Mouse (Mus musculus) heart, adult 18-20 months (tissue): ENCODE measurements around the gene Cnr2. TPM values are rescaled to one million over a fixed set of nuclear protein-coding genes. Genes with fewer than 3 reads are reported as not detected.
A peak's percentile ranks its signal among the peaks of the same experiment; 100 is the strongest.
"Not testable (repeated sequence)": the region's sequence is repeated elsewhere in the genome, so short reads cannot be mapped to it uniquely, and the experiment has no call there.

Experiments
- DNase-seq, 2 experiments: peaks; one replicate each; pipeline ENCODE4 v3.0.0; 2021 to 2022; ENCODE audit warnings: mixed read lengths in 1 of 2
- total RNA-seq, 2 experiments: library from RNA; stranded (reverse); gene quantifications; 2 replicates each; pipeline ENCODE4 v1.2.3; 2021

The Cnr2 gene
- total RNA-seq, 2 experiments from 2014 or later = 0.52 to 1.7 TPM

DNA sequence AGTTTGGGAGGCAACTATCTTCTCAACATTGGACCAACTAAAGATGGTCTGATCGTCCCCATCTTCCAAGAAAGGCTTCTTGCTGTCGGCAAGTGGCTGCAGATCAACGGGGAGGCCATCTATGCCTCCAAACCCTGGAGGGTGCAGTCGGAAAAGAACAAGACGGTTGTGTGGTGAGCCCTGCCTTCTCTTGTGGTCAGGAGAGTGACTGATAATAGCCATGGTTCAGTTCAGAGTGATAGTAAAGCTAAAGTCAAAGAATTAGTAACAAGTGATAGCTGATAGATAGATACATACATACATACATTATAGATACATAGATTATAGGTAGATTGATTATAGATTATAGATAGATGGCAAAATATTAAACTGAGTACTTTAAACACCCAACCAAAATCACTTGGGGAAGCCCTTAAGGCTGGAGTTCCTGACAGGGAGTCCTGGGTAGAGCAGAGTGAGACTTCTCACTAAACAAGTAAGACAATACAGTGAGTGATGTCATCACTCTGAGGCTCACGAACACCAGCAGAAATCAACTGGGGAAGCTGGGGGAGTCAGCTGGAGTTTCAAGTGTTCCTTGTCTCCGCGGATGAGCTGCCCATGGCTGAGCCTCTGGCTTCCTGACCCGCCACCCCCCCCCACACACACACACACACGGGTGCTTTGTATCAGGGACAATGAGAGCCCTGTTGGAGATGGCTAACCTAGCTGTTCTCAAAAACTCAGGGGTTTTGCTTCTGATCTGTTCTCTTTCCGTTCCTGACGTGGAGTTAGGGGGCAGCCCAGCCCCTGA, 39.7 kb downstream of the Cnr2 start:
- DNase-seq = no peak

DNA sequence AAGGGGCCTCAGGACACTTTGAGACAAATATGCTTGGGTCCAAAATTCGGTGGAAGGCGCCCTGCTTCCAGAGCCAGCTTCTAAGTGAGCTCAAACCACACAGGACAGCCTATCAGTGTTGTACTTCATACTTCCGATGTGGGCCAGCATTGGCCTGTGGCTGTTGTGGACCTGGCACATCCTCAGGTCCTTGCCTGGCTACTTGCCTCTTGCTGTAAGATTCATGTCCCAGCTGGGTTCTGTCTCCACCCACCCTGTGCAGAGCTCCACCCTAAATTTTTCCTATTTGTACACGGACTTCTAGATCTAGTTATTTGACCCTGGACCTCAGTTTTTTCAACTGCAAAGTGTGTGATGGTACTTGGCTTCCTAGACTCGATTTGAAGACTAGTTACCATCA, 40.3 kb downstream of the Cnr2 start:
- peak; percentile 61 to 68 for DNase-seq

DNA sequence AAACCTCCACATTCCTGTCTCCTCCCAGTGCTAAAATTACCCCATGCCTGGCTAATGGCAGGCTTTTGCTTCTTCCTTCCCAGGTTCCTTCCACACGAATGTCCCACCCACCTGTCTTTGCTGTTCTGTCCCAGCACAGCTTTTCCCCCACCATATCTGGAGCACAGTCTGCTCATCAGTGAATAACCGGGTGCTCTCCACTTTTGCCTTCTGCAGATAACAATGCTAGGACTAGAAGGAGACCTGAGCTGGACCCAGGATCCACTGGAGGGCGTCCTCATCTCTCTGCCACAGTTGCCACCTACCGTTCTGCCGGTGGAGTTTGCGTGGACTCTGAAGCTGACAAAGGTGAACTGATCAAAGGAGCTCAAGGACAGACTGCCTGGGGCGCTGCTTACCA, 43.7 kb downstream of the Cnr2 start:
- DNase-seq = no peak

DNA sequence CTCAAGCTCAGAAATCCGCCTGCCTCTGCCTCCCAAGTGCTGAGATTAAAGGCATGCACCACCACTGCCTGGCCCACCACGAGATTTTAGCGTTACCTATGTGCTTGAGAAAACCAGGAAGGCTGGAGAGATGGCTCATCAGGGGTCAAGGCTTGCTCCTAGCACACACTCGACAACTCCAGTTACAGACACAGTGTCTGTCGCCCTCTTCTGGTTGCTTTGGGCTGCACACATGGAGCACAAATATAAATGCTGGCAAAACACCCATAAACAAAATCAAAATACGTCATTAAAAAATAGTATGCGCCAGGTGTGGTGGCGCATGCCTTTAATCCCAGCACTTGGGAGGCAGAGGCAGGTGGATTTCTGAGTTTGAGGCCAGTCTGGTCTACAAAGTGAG, 45.8 kb downstream of the Cnr2 start:
- not testable (repeated sequence) for DNase-seq

DNA sequence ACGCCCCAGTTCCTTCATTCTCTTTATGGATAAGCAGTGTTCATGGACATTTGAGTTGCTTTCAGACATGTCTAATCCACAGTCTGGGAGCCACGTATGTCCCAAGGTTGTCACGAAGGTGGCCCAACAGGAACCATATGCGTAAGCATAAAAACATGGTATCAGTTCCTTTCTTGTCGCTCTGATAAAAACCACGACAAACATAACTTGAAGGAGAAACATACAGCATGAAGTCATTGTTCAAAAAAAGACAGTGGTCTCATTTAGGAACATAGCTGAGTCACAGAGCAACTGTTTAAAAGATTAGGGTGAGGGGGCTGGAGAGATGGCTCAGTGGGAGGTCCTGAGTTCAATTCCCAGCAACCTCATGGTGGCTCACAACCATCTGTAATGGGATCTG, 47.0 kb downstream of the Cnr2 start:
- DNase-seq = no peak

DNA sequence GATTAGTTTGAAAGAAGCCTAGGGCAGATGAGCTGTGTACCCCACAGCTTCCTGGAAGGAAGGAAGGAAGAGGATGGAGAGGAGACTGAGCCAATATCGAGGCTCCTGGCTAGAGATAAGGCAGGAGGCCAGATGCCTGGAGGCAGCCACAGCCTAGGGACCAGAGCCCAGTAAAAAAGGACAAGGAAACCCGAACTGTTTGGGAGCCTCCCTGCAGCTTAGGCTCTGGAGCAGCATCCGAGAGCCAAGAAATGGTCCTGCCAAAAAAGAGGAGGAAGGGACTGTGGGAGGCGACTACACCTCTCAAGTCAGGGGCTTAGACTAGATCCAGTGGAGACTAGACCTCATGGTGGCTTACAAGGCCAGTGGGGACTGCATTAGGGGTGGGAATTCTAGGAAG, 48.2 kb downstream of the Cnr2 start:
- DNase-seq = peak; percentile 47 to 79

DNA sequence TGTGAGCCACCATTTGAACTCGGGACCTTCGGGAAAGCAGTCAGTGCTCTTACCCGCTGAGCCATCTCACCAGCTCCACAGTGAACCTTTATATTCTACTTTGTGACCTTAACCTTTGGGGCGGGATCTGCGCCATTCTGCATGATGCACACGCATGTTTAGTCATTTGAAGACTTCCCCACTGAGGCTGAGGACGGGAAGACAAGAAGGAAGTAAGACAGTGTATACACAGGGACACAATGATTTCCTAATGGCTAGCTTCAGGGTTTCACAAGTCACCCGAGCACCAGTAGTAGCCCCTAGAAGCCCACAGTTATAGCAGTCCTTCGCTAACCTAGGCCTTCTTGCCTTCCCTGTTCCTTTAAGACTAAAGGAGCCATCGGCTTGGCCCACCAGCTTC, 50.5 kb downstream of the Cnr2 start:
- DNase-seq = no peak

DNA sequence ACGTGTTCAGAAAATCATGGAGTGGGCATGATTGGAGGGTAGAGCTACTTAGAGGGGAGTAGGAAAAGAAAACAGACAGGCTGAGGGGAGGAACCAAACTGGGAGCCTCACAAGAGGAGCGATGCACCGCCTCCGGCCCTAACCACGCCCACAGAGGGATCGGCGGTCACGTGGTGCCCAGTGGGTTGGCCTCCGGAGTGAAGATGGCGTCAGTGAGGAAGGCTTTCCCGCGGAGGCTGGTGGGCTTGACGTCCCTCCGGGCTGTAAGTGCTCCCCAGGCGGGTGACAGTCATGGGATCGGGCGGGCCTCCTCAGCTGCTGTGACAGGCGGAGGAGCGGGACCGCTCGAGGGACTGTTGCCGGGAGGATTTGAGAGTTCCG, 51.1 kb downstream of the Cnr2 start, which contains the start of gene Hmgcl:
TSS of gene Hmgcl (plus strand) at position 171 of the 381 bp plus-strand sequence.
- peak; percentile 97 to 99 for DNase-seq

DNA sequence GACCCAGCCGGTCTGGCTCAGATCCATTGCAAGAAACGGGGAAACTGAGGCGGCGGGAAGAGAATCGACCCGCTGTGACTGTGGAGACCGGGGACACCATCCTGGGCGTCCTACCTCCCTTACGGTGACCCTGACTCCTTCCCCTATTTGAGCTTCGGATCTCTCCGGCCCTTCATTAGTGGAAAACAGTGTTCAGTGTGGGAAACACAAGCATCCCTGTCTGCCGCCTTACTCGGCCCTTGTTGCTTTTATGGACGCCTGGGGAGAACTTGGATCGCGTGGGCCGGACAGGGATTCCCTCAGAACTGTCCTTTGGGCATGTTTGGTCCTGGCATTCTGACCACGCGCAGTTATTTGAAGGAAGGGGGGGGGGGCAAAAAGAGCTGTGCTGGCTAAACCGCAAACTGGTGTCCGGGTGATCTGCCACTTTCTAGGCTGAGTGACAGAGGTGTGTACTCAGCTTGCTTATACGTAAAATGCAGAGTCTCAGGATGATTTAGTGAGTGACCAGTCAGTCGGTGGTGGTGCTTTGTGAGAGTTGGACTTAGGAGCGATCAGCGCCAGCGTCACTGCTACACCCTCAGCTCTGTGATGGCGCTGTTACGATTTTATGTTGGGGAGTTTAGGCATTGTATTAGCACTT, 51.6 kb downstream of the Cnr2 start:
- DNase-seq = peak in 1 of 2 experiments; percentile 30

DNA sequence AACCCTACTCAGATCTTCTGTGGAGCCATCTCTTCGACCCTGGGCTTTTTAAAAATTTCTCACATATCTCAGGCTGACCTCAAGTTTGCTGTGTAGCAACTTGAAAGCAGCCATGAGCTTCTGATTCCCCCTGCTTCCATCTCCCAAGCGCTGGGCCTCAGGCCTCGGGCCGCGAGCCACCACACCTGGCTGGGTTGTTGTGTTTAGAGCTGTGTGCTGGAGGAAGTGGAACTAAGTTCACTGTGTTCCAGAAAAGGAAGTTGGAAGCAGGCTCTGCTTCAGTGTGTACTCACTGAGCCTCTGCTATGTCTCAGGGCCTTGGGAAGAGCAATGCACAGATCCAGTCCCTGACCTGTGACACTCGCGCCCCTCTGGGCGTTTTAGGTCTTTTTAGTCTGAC, 52.9 kb downstream of the Cnr2 start:
- DNase-seq = peak in 1 of 2 experiments; percentile 68

DNA sequence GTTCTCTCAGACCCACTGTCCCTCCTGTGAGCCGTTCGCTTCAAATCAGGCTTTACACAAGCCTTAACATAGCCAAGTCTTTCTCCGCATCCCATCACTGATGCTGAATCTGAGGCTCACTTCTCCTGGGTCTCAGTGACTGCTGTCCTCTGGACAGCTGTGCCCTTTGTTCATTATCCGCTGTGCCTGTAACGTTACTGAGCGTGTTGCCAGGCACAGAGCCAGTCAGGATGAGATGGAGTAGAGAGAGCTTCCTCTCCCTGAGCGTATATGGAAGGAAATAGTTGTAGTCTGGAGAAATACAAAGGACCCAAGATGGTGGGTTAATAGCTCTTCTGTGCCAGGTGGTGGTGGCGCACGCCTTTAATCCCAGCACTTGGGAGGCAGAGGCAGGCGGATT, 54.3 kb downstream of the Cnr2 start:
- DNase-seq = peak; percentile 41 to 71

DNA sequence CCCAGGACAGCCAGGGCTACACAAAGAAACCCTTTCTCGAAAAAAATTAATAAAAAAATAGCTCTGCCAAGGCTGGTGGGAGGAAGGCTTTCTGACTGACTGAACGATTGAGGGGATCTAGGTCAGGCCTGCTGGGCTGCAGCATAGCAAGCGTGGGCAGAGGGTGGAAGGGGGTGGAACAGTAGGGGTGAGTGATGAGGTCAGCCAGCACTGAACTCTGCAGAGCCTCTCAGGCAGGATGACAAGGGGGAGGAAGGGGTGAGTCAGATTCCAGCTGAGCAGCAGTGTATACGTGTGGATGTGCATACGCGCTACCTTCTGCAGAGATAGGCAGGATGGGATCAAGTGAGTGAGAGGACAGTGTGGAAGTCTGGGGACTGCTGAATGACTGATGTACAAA, 54.7 kb downstream of the Cnr2 start:
- DNase-seq = peak in 1 of 2 experiments; percentile 53

DNA sequence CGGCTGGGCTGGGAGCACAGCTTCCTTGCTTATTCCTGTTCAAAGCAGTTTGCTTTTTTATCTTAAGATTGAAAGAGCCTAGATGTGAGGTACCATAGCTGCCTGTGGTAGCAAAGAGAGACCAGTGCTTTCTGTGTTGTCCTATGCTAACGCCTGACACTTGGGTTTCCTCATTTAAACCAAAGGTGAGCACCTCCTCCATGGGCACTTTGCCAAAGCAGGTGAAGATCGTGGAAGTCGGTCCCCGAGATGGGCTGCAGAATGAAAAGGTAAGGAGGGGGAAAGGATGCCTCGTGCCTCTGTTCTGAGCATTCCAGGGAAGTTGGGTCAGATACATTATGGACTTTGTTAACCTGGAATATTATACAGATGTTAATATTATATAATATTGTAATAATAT, 55.2 kb downstream of the Cnr2 start:
- DNase-seq = no peak

DNA sequence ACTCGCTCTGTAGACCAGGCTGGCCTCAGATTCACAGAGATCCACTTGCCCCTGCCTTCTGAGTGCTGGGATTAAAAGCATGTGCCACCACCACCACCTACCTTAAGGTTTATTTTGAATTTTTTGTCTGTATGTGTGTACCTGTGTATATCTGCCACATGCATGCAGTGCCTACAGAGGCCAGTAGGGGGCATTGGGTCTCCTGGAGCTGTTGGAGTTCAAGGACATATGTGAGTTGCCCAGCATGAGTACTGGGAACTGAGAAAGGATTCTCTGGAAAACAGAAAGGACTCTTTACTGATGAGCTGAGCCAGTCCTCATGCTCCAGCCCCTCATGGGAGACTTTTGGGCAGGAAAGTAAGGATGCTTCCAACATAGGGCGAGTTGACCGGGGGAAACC, 56.3 kb downstream of the Cnr2 start:
- DNase-seq = no peak

DNA sequence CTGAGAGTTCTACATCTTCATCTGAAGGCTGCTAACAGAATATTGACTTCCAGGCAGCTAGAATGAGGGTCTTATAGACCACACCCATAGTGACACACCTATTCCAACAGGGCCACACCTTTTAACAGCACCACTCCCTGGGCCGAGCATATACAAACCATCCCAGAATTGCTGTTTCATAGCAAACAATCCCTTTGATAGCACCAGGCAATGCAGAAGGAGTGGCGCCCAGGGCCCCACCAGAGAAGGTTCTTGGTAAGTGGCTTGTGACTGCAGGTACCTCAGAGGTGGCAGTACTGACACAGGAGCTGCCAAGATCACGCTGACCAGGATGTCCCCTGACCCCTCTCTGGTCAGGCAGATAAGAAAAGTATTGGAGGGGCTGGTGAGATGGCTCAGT, 58.0 kb downstream of the Cnr2 start:
- no peak for DNase-seq

DNA sequence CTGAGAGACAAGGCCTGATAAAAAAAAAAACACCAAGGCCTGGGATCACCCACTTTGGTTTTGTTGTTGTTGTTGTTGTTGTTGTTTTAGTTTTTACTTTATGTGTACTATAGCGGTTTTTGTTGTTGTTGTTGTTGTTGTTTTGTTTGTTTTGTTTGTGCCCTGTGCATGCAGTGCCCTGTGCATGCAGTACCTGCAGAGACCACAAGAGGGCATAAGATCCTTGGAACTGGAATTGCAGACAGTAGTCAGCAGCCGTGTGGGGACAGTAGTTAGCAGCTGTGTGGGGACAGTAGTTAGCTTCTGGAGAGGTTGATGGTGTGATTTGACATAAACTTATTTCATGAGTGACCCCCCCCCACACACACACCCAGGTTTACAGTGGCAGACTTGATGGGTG, 59.0 kb downstream of the Cnr2 start:
- peak; percentile 67 to 92 for DNase-seq

DNA sequence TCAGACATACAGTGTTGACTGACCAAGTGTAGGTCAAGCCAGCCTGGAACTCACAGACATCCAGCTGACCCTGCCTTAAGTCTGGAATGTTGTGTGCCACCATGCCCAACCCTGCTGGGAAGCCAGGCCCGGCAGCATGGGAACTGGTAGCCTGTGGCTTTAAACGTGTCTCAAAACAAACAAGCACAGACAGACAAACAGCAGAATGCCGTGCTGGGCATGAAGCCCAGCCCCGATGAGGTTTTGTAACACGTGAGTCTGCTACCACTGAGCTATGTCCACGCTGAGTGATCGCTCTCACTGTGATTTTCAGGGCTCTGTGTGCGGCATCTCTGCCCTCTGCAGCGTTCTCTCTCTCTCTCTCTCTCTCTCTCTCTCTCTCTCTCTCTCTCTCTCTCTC, 60.7 kb downstream of the Cnr2 start:
- no peak for DNase-seq

DNA sequence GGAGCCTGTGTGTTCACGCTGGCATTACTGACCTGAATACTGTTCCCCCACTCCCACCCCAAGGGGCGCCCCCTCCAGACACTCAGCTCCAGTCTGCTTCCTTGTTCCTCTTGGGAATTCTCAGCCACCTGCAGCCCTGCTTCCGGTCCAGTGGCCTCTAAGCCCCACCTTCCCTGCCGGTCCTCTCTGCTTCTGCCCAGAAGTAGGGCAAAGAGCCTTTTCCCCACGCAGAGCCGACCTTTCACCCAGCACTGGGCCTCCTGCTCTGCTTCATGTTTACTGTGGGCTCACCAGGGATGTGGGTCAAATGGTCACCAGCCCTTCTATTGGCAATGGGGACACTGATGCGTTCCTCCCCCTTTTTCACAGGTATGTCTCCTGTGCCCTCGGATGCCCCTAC, 63.2 kb downstream of the Cnr2 start:
- no peak for DNase-seq

DNA sequence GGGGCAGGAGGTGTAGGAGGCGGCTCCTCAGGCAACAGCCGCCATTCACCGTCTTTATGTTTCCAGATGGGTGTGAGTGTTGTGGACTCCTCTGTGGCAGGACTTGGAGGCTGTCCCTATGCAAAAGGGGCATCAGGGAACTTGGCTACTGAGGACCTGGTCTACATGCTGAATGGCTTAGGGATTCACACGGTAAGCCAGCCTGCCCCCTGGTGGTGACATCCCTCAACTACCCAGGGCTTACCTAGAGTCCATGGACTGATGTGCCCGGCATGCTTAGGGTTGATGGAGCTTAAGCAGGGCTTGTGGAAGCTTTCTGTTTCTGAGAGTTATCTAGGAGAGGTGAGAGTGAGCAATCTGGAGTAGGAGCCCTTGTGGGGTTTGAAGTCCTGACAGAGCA, 65.5 kb downstream of the Cnr2 start:
- DNase-seq = peak; percentile 75 to 90

DNA sequence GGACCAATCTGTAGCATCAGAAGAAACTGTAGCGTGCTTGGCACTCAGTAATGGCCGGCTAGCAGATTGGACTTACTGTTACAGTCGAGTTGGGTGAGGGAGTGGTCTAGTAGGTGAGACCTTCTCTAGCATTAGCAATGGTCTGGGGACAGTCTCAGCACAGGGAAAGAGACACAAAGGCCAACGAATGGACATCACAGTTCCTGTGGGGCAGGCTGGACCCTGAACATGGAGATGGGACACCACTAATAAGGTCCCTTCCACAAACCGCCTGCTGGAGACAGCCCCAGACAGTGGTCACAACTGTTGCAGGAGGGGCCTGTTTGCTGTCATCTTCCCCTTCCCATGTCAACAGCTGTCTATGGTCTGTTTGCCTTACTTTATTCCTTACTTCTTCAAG, 66.5 kb downstream of the Cnr2 start:
- no peak for DNase-seq

DNA sequence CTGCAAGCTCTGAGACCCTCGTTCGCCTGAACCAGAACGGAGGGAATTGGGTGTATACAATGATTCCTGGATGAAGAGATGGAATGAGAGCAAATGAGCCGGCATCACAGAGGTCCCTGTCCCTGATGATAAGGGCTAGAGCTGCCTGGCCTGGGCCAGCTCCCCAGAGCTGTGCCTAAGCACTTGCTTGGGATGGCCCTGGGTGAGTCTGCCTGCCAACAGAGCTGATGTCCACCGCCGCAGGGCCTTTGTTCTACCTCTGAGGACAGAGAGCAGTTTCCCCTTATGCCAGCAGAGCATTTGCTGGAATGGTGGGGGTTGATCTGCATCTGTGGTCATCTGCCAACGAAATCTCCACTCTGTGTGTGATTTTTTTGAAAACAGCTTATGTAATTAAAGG, 67.0 kb downstream of the Cnr2 start:
- DNase-seq = no peak

DNA sequence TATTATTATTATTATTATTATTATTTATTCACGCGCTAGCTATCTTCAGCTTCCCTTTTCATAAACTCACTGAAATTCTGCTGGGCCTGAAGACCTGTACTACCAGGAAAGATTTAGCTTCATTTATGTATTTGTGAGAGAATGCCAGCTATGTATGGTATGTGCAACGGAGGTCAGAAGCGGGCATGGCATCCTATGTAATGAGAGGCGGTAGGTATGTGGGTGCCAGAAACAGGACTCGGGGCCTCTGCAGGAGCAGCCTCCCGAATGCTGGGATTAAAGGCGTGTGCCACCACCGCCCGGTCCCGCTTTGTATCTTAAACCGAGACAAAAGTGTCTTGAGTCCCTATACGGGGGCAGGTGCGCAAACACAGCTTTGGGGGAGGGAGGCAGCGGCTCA, 67.8 kb downstream of the Cnr2 start:
- no peak for DNase-seq

DNA sequence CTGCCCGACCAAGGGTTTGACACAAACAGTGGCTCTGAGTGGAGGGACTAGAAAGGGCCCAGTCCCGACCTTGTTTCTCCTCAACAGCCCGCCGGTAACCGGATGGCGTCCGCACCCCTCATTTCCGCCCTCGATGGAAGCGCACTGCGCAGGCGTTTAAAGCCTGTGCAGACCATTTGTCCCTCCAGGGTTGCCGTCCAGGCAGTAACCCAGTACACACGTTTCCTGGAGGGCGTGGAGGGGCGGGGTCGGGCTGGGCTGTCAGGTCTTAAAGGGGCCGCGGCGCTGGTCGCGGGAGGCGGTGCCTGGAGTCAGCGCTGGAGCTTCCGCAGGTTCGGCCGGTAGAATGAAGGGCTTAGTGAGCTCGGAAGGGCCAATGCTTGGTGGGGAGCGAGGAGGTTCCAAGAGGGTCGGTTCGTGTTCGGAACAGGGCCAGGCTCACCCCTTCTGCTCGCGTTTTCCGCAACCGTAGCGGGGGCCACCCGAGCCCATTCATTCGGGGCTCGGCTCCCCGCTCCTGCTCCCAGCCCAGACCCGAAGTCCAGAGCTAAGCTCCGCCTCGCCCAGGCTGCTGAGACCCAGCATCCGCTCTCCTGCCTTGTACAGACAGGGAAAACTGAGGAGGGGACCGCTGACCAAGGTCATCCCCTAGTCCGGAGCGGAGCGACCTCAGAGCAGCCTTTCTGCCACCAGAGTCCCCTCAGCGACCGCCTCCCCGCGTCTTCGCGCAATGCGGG, 68.4 kb downstream of the Cnr2 start, which contains the start of gene Gale:
TSS of gene Gale (plus strand) at position 271 of the 737 bp plus-strand sequence.
- peak; percentile 97 for DNase-seq
